Mouse (Mus musculus) embryo, embryonic 11 days (tissue): ENCODE results near the gene A930033H14Rik.
A peak's percentile ranks its signal among the peaks of the same experiment; 100 is the strongest.

Experiments
- DNase-seq: peaks from one replicate; pipeline ENCODE4 v3.0.0-alpha.2; 2015

The A930033H14Rik gene

GRCm38 (mm10) chr10:69212542-69213440, at the start of gene A930033H14Rik:
Gene A930033H14Rik (minus strand): TSS chr10:69213098.
- DNase-seq, result peak; percentile 87

- DNase-seq, result no peak
Observed at GRCm38 (mm10) chr10:69259929-69260328, 47.0 kb upstream of the A930033H14Rik start.

GRCm38 (mm10) chr10:69259161-69259560, 46.3 kb upstream of the A930033H14Rik start:
- no peak for DNase-seq

DNA sequence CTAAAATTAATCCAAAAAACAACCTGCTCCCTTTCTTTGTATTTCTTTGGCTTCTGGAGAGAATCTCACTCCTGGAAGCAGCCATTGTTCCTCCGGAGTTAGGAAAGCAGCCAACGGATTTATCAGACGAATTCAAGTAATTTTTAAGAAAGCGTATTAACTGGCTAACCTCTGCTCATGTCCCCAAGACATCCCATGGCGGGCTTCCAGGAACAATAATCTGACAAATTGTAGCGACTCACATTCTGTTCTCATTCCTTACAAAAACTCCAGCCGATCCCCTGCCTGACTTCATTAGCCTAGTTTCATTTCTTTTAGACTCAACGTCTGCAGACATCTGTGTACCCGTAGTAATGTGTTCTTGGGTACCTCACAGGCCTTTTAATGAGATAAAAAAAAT, 45.7 kb upstream of the A930033H14Rik start:
- DNase-seq, result no peak

GRCm38 (mm10) chr10:69257592-69258133, 44.8 kb upstream of the A930033H14Rik start:
- DNase-seq, result no peak

DNA sequence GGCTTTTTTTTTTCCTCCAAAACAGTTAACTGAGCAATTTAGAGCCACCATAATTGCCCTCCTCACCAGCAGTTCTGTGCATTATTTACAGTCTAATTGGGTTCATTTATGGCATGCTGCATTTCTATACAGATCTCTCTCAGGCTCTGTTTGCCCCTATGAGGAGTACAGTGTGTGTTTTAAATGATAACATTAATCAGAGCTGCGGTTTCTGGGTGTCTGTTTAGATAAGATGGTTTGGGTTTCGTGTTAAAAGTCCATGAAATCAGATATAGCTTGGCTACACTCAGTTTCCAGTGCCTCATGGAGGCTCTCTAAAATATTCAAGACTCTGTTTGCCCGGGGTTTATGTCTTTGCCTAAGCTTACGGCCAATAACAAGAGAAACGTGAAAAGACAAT, 42.7 kb upstream of the A930033H14Rik start:
- no peak for DNase-seq

DNA sequence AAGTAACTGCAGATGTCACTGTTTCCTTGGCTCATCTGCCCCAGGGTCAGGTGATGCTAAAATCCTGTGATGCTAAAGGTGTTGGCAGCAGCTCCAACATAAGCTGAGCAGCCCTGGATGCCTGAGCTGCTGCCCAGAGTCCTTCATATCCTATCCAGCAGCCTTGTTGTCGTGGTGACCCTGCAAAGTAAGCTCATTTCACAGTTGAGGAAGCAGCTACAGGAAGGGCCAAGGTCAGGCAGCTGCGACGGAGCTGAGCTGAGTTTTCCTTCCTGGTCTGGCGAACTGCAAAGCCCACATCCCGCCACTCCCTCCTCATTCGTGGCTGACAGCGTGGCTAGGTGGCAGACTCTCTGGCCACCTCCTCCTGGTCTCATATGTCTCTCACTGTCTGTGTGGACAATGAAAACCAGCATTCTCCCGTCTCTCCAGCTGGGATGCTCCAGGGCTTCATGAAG, 41.5 kb upstream of the A930033H14Rik start:
- DNase-seq, result peak; percentile 70

DNA sequence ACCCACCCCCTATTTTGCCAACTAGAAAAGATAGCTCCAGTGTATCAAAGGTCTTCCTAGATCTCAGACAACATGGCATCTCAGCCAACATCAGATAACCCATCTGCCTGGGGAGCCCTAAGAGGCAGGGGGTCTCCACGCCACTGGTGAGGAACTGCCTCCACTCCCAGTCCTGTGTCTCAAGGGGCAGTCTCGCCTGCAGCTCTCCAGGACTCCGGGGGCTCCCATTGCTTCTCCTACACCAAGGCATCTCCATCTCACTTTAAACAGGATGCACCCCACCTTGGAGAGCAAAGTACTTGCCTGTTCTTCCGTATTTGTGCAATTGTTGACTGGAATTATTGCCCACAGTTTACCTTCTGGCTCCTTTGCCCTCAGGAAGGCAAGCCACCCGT, 40.8 kb upstream of the A930033H14Rik start:
- no peak for DNase-seq

- DNase-seq, result peak; percentile 59
Observed at GRCm38 (mm10) chr10:69253075-69253685, 40.3 kb upstream of the A930033H14Rik start.

DNA sequence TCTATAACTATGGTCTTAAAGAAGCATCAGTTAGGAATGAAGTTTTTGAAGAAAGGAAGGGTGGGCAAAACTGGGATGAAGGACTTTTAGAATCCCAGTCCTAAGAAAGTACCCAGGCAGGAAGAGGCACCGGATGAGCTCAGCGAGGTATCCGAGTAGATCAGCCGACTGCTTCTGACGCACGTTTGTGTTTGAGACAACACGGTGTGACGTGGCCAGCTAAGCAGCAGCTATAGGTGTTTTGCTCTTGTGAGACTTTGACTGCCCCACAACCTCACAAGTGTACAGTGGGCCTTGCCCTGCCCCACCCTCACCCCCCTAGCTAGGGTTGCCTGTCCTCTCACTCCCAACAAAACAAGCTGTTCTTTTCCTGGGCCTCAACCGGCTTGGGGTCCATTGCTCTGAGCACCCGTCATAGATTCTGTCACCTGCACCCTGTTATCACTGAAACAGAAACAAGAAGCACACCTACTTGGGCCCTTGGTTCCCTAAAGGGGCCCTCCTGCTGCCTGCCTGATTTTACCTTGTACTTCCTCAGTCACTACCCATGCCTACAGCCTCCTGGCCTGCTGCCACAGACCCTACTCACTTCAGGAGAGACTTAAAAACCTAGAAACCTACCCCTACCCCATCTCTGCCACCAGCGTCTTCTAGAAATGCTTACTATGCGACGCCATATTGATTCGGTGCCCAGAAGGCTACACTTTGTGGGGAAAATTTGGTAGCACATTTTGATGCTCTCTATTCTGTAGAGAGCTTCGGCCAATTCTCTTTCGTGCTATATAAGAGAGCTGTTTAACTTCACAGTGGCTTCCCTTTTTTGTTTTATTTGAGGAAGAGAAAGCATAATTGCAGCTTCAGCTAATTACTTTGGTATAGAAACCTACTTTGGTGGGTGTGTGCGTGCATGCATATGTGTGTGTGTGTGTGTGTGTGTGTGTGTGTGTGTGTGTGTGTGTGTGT, 39.5 kb upstream of the A930033H14Rik start:
- DNase-seq, result no peak

DNA sequence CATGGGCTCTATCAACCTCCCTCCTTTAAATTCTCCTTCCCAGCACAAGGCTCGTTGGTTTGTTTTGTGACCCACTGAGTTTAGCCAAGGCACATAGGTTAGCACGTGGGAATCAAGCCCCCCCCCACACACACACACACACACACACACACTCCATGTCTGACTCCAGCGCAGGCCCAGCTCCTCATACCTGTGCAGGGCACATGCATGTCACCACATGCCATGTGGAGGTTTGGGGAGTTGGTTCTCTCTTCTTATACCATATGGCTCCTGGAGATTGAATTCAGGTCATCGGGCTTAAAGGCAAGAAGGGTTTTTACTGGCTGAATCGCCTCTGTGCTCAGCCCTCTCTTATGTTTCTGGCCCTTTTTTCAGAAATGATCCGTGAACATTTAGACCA, 38.4 kb upstream of the A930033H14Rik start:
- DNase-seq, result no peak

DNA sequence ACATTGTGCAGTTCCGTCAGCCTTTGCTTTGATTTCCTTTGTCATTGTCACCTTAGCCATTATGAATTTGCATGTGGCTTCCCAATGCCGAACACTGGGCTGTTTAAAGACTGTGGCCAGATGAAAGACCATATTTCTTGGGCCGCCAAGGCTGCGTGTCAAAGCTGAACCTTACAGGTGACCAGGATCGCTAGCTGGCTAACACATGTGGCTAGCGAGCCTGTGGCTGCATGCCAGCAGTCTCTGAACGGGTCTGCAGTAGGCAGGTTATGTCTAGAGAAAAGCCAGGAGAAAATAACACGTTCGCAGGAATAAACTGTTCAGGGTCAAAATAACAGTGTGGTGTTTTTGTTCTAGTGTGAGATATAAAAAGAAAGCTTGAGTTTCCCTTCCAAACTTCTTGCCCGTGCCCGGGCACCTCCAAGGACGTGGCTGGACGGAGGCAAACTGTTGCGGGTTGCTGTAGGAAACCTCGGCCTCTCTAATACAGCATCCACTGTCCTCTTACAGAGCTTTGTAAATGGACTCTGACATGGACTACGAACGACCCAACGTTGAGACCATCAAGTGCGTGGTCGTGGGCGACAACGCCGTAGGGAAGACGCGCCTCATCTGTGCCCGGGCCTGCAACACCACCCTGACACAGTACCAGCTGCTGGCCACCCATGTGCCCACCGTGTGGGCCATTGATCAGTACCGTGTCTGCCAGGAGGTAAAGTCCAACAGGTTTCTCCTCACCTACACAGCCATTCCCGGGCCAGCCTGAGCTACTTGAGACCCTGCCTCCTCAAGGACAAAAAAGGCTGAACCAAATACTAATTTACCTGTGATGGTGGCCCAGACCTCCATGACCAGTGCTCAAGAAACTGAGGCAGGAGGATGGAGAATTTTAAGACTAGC, 35.6 kb upstream of the A930033H14Rik start:
- DNase-seq, result no peak

DNA sequence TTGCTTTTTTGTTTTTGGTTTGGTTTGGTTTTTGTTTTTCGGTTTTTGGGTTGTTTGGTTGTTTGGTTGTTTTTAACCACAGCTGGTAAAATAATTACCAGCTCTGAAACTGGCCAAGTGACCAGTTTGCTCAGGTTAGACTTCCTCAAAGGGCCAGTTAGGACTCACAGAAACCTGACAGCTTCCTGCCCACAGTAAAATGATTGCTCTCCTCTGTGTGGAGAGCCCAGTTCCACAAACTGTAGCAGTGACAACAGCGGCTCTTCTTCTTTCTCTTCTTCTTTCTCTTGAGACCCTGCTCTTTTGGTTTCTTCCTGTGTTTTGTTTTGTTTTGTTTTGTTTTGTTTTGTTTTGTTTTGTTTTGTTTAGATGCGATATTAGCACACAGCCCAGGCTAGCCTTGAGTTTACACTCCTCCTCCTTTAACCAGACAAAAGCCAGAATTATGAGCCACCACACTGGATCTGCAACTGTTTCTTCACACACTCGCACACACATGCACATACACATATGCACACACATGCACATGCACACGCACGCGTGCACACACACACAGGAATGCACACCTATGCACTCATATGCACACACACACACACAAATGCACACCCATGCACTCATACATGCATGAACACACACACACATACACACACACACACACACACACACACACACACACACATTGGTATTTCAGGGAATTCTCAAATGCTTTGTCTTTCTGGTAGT, 34.6 kb upstream of the A930033H14Rik start:
- DNase-seq, result no peak

DNA sequence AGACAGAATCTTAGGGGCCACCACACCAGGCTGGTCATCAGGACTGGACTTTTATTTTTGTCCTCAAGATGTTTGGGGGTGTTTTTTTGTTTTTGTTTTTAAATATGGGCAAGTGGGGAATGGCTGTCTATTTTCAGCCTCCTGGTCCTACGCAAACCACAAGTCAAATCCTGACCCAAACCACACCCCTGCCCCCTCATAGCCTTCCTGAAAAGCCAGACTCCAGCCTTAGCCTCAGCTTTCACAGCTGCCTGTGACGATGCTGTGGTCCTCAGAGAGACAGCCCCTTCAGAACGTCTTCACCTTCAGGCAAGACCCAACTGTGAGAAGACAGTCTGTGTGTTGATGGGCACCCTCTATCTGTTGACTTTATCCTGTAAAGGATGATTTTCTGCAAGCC, 33.9 kb upstream of the A930033H14Rik start:
- no peak for DNase-seq

DNA sequence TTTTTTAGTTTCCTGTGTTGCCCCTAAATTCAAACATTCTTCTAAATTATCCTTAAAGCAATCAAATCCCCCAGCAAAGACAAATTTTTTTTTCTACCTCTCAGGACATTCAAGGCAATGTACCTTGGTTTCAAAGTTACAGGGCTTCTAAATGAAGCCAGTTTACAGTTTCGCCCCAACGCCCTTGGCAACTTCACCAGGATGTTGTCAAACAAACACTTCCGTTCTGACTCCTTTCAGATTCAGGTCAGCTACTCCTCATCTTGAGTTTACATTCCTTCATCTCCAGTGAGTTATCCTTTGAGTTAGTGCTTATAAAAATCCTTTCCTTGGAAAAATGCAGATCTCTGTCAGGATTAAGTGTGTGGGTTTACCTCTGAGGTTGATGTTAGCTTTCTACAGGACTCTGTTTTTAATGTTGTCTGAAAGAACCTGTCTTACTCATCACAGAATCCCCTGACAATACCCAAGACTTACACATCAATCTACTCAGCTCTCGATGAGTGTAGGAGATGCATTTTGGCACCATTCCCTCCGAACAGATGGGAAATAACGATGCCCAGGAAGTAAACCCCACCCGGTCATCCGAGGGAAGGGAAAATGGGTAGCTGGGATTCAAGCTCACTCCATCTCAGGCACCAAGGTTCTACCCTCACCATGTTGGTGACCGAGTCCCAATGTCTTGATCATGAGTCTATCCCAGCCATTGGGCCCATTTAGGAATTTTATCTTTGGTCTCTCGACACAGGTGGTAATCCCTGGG, 33.2 kb upstream of the A930033H14Rik start:
- no peak for DNase-seq

DNA sequence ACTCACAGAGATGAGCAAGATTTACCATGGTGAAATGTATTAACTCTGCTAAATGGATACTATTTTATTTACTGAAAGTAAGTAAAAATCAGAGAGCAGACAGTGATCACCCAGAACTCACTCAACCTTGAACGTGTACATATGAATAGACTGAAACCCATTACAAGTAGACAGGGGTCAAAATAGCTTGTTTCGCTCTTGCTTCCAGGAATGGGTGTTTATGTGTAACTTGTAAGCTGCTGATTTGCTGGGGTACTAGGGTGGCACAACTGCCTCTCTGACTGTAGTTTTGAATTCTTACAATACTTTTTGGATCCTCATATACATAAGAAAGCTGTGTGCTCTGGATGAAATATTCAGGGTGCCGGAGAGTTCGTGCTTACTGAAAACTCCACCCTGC, 32.3 kb upstream of the A930033H14Rik start:
- DNase-seq, result no peak

DNA sequence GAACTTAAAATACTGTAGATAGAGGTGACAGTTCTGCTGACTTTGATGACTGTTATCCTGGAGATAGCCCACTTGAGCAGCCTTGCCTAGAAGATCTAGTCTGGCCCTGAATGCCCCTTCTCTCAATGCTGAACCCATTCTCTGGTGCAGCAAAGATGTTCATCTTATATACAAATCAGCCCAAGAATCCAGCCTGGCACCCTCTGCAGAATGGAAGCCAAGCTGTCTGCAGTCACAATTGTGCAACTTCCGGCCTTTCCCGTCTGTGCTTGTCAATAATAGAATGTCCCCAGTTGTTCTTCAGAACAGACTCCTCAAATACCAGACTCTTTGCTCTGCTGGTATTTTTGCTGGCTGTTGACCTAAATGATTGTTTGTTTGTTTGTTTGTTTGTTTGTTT, 27.6 kb upstream of the A930033H14Rik start:
- no peak for DNase-seq

DNA sequence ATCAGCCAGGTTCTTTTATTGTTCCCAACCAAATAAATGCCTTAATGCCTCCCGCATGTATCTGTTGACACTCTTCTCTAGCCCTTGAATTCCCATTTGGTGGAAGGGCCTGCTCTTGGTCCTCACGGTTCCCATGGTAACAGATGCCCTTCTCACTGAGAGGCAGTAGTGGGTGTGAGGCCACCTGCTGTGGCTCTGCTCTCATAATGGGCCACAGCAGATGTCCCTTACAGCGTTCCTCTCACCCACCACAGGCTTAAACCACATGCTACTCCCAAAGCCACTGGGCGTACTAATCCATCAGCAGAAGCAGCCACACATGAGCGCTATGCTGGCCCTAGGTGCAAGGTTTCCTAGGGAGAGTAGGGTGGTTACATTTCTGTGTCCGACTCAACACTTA, 25.4 kb upstream of the A930033H14Rik start:
- peak; percentile 25 for DNase-seq

GRCm38 (mm10) chr10:69237781-69238180, 24.9 kb upstream of the A930033H14Rik start:
- DNase-seq, result no peak

DNA sequence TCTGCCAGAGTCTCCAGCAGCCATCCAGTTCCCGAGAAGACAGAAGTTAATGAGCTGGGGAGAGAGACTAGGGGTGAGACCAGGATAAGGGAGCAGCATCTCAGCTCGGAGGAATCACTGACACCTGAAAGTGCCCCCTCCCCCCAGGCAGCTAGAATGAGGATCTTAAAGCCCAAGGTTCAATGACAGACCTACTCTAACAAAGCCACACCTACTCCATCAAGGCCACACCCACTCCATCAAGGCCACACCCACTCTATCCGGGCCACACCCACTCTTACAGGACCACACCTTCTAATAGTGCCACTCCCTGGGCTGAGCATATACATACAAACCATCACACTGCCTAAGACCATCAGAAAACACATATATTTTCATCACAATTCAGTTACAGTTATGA, 24.3 kb upstream of the A930033H14Rik start:
- DNase-seq, result no peak
